Mouse (Mus musculus) mouse trophoblast stem cell (cell line): ENCODE results near the gene Zfp772.
"Not testable (repeated sequence)": the region's sequence is repeated elsewhere in the genome, so short reads cannot be mapped to it uniquely, and the experiment has no call there.

ENCODE experiments used
- in situ Hi-C, 2 experiments: fragments of 300-500 bp; cut with MseI, MboI; formaldehyde crosslinking; loops; 2 replicates in 1 of 2; 3 replicates in 1 of 2; pipeline ENCODE4 v1.15.1; 2025

The Zfp772 gene

GRCm38 (mm10) chr7:7209313-7210151 is at the start of gene Zfp772:
TSS of gene Zfp772 (minus strand) at chr7:7209998.
- in situ Hi-C loops, result not testable (repeated sequence)

GRCm38 (mm10) chr7:7247228-7247627 is 37.4 kb upstream of the Zfp772 start, which contains the start of gene Vmn2r29:
TSS of gene Vmn2r29 (minus strand) at chr7:7247328.
- in situ Hi-C loops, result not testable (repeated sequence)

DNA sequence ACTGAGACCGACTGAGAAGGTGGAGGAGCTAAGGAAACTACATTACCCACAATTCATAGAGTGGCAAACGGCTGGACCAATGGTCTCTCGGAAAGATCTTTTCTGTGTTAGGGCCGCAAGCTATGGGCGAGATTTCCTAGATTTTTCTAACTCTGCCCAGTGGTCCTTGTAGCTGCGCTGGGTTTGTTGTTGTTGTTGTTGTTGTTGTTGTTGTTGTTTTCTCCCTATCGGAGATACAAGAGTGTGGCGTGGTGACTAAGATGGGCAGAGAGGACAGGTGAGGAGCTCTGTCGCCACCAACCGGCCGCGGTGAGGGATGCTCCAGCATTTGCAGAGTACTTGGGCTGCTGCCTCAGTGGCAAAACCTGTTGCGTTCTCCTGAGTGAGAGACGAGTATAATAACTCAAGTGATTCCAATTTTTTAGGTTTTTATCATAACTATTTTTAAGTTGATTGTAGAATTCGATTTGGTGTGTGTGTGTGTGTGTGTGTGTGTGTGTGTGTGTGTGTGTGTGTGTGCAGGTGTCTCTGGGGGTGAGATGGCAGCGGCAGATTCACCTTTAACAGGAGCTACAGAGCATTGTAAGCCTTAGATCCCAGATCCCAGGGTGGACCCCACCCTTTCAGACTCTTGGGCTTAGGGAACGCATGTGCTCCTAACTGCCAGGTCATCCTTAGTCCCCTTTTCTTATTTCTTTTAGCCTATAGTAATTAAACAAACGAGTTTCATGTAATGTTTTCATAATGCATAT is 21.4 kb downstream of the Zfp772 start:
- in situ Hi-C loops, result loop anchor here in 1 of 2 experiments (5.0 kb wide), 1 partner anchor 51 kb away; the partner anchor contains the start of gene Zfp773

GRCm38 (mm10) chr7:7187417-7188190 is 22.2 kb downstream of the Zfp772 start:
- in situ Hi-C loops, result loop anchor here in 1 of 2 experiments (5.0 kb wide), 1 partner anchor 50 kb away; the partner anchor contains the start of gene Zfp773

GRCm38 (mm10) chr7:7185897-7186296 is 23.9 kb downstream of the Zfp772 start:
- in situ Hi-C loops, result loop anchor here in 1 of 2 experiments (5.0 kb wide), 1 partner anchor 49 kb away; the partner anchor contains the start of gene Zfp773

- in situ Hi-C loops, result loop anchor here in 1 of 2 experiments (10.0 kb wide), 1 partner anchor 47 kb away; the partner anchor contains the start of gene Zfp954
These were observed 38.3 kb downstream of the Zfp772 start, which contains the start of gene Zfp418 for GRCm38 (mm10) chr7:7171227-7172147. TSS of gene Zfp418 (plus strand) at chr7:7171330.
